Mouse (Mus musculus) left cerebral cortex, adult 11 months (tissue): ENCODE data around the gene Spag8.
A peak's percentile ranks its signal among the peaks of the same experiment; 100 is the strongest.

ENCODE experiments used
- DNase-seq: peaks from one replicate; pipeline ENCODE4 v3.0.0; 2022; ENCODE audit warnings: low spot score

The Spag8 gene

GRCm38 (mm10) chr4:43652726-43653125 lies 668 bp downstream of the Spag8 start:
- DNase-seq = no peak

DNA sequence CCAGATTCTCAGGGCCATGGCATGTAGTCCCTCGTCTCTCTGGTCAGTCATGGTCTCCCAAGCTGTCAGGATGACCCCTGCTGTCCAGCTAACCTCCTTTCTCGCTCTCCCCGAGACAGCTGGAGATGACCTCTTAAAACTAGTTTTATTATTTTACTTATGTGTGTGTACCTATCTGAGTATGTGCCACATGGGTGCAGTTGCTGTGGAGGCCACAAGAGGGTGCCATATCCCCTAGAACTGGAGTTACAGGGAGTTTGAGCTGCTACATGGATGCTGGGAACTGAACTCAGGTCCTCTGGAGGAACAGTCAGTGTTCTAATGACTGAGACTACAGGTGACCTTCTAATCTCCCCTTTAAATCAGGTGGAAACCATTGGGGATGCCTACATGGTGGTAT lies 3.6 kb downstream of the Spag8 start:
- no peak for DNase-seq

- DNase-seq = no peak
These were observed 12.9 kb downstream of the Spag8 start for GRCm38 (mm10) chr4:43640491-43640890.

DNA sequence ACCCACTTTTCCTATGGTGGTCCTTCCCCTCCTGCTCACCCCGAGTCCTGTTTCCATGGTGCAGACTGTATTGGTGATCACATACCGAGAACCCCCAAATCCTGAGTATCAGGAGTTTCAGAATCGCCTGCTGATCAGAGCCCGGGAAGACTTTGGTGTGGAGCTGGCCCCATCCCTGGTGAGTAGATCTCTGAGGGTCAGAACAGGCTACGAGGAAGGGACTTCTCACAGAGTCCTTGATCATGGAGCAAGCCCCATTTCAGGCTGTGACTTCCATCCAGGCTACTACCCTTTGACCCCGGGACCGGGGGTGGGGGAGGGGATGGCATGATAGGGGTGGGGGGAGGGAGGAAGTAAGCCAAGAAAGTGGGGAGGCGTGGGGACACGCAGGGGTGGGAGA lies 13.3 kb downstream of the Spag8 start:
- DNase-seq = no peak

GRCm38 (mm10) chr4:43636751-43637150 lies 16.6 kb downstream of the Spag8 start:
- no peak for DNase-seq

GRCm38 (mm10) chr4:43634621-43635374 lies 18.6 kb downstream of the Spag8 start:
- no peak for DNase-seq

GRCm38 (mm10) chr4:43633736-43634135 lies 19.7 kb downstream of the Spag8 start:
- DNase-seq = no peak

GRCm38 (mm10) chr4:43633296-43633695 lies 20.1 kb downstream of the Spag8 start:
- DNase-seq = no peak

DNA sequence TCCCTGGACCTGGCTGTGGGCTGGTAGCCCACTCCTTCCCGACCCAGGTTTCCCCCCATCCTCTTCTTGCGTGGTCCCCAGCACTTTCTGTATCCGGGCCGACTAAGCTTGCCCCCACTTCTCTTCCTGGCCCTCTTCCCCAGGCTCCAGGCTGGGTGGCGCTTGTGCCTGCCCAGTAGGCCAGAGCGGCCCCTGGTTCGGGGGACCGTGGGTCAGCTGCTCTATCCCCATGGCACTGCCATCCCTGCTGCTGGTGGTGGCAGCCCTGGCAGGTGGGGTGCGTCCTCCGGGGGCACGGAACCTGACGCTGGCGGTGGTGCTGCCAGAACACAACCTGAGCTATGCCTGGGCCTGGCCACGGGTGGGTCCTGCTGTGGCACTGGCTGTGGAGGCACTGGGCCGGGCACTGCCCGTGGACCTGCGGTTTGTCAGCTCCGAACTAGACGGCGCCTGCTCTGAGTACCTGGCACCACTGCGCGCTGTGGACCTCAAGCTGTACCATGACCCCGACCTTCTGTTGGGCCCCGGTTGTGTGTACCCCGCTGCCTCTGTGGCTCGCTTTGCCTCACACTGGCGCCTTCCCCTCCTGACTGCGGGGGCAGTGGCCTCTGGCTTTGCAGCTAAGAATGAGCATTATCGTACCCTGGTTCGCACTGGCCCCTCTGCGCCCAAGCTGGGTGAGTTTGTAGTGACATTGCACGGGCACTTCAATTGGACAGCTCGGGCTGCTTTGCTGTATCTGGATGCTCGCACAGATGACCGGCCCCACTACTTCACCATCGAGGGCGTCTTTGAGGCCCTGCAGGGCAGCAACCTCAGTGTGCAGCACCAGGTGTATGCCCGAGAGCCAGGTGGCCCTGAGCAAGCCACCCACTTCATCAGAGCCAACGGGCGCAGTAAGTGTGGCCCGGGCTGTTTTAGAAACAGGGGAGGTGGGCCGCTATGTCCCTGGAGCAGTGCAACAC lies 21.2 kb downstream of the Spag8 start:
- no peak for DNase-seq

DNA sequence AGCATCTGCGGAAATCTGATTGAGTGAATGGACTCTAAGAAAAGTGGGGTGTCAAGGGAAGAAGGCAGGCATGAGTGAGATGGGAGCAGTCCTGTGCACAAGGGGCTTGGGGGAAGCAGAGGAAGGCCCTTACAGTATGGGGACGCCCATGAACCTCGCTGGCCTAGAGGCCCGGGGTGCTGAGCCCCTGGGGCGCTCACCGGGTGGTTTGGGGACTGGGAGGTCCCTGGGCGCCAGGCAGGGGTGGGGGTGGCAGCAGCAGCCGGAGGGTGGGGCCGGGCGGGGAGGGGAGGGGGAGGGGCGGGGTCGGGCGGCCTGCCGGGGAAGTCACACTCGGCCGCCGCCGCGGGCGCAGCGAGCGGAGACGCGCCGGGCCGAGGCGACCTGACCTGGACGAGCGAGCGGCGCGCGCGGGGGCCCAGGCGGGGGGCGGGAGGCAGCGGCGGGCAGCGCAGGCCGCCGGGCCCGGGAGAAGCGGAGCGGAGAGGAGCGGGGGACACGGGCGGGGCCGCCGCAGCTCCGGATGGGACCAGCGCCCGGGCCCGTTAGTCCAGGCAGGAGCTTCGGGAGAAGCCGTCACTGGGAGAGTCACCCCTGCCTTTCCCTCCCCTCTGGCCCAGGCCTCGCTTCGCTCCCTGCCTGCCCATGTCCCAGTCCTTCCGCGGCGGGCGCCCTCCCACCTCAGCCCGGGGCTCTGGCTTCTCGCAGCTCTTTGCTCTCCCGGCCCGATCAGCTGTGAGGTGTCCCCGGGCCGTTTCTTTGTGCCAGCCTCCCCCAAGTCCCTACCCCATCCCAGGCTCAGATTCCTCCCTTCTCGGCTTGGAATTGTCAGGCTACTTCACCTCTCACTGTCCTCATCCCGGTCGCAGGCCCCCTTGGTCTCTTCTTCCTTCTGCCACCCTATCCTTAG lies 22.1 kb downstream of the Spag8 start, which contains the start of gene Npr2:
Gene Npr2 (plus strand): TSS at position 890 of the 910 bp plus-strand sequence.
- no peak for DNase-seq

- no peak for DNase-seq
These were observed 22.7 kb downstream of the Spag8 start for GRCm38 (mm10) chr4:43630671-43631045.

DNA sequence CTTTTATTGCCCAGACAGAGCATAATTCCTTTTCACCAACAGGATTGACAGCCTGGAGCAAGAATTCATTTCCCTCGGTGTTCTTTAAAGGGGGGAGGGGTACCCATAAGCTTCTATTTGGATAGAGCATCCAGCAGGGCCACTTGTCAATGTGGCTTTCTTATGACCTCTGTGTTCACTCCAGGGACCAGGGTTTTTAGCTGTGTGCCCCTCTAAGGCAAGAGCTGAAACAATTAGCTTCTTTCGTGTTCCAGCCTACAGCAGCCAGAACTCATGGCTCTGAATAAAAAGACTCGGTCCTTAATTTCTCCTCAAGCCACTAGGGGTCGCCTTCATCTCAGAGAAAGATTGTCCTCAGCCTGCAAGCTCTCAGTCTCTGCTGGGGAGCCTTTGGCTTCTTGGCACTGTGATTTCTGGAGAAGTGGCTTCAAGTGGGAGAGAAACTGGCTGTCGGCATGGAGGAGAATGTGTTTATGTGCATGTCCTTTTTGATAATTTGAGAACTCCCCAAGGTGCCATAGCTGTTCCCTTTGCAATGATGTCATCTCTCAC lies 23.3 kb downstream of the Spag8 start:
- DNase-seq = peak; percentile 80

DNA sequence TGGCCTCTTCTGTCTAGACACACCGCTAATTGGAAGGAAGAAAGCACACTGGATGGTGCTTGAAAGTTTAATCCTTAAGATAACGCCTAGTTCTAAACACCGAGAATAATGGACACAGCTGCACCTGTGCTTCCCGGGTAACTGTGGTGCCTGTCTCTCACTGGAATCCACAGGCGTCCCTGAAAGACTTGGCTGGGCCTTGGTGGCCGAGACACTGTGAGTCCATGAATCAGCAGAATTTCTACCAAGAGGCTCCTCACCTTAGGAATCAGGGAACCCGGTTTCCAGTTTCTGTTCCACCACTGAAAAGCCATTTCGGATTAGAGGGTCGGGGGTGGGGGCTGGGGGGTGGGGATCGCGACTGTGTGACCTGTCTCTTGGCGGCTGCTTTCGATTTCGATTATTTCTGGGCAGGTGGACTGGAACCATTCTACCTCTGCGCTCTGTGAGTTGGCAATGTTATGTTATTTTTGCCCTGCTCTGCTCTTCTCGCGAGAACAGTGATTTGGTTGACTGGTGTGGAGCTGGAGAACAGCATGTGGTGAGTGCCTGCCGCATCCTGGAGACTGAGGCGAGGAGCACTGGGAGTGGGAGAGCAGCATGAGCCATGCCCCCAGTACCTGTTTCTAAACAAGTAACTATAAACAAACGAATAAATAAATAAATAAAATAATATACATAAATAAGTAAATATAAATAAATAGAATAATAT lies 24.1 kb downstream of the Spag8 start:
- DNase-seq = no peak

GRCm38 (mm10) chr4:43620146-43620778 lies 33.1 kb downstream of the Spag8 start:
- no peak for DNase-seq

- no peak for DNase-seq
These were observed 40.2 kb downstream of the Spag8 start for GRCm38 (mm10) chr4:43613060-43613730.

- no peak for DNase-seq
These were observed 40.9 kb downstream of the Spag8 start for GRCm38 (mm10) chr4:43612534-43612933.

DNA sequence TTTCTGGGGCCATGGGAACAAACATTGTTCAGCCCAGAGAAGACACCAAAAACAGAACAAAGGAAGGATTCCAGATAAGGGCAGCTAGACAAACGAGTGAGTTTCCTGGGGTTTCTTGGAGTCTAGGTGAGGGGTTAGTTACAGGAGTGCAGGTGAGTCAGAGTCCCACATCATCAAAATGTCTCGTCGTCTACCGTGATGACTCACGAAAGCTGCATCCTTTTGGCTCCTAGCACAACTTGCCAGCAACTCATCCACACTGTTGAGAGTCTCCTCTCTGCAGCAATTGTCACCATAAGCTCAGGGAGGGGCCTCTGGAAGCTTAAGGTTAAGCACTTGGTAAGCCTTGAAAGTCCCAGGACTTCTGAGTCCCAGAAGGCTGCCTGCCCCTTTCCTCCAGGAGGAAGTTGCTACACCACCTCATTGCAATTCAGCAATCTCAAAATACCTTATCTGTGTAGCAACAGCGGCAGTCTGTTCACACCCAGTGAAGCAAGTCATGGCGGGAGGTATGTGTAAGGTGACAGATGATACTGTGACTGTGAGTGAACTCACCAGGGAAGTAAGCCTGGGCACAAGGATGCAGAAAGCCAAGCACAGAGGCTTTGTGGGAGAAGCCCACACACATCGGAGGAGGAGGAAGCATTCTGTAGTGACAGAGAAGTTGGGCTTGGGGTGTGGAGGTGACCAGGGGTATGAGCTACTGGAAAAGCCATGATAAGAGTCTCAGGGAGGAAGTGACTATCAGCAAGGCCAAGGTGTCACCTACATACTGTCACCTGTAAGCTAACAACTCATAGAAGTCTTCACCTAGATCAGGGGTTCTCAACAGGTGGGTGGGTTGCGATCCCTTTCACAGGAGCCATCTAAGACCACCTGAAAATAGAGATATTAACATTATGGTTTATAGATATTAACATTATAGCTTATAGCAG lies 48.4 kb downstream of the Spag8 start:
- DNase-seq = no peak

GRCm38 (mm10) chr4:43604099-43604498 lies 49.3 kb downstream of the Spag8 start:
- DNase-seq = no peak
